In the genomic region with DNA sequence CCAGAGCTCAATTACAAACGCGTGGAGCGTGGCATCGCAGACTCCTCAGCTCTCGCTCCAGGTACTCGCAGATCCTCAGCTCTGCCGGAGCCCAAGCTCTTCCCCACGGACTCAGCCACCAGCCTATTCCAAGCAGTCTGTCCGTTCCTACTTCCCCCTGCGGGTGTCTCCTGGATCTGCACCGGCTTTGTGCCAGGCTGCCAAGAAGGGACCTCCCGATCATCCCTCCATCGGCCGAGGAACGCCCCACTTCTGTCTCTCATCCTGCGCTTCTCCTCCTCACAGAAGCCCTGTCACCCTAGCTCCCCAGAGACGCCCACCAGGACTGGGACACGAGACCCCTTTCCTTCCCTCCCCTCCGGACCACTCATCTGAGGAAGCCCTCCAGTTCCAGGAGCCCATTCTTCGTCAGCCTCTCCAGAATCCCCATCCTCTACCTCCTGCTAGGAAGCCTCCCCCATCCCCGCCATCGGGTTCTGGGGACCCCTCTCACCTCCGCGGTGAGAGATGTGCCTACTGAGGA, we compare ENCODE assay signal across 8 mouse cellular contexts. TPM values are rescaled to one million over a fixed set of nuclear protein-coding genes. Genes with fewer than 3 reads are reported as not detected.
DNase-seq lines count a peak whose midpoint lies in the region; ATAC-seq and TF ChIP-seq lines count a peak whose summit lies in the region.

No protein-coding gene starts in this region.

- intact Hi-C loops in gastrocnemius, adult 2 months (cut with DNase I): no loop called here
- intact Hi-C loops in left cerebral cortex, adult 2 months (cut with DNase I): no loop called here

- H3K9me3 ChIP-seq in hindbrain, postnatal 0 days (ENCODE audit: low read length): no peaks in the 10 kb centered on the region

- TF ChIP-seq CTCF in gastrocnemius, adult 2 months (IDR thresholded peaks at IDR 0.05): peak; percentile 63
- TF ChIP-seq CTCF in hindbrain, postnatal 0 days (IDR thresholded peaks at IDR 0.05; ENCODE audit: low read depth): peak; percentile 62
- TF ChIP-seq CTCF in left cerebral cortex, adult 2 months (IDR thresholded peaks at IDR 0.05): peak; percentile 66

- peak overlapping the region; percentile 89 for H3K9ac ChIP-seq in hindbrain, postnatal 0 days (replicated peaks; ENCODE audit: low read length)

- WGBS in hindbrain, postnatal 0 days: under 1% methylated on average over 24 of the region's 24 CpGs
- WGBS in macrophage (ENCODE audit: missing documents): 7% methylated on average over 24 of the region's 24 CpGs

- peak; percentile 63 for DNase-seq in adipocyte (ENCODE audit: low spot score)
- DNase-seq in gastrocnemius, adult 2 months: peak; percentile 77
- peak; percentile 84 for DNase-seq in hindbrain, postnatal 0 days (ENCODE audit: low spot score)
- DNase-seq in left cerebral cortex, adult 2 months (ENCODE audit: extremely low spot score in 1 of 2, low spot score in 2 of 2): peak; percentile 67 to 71
- peak; percentile 51 for DNase-seq in retina, postnatal 7 days (ENCODE audit: low read depth, low spot score)
- peak; percentile 61 for DNase-seq in urinary bladder, postnatal 25 days (ENCODE audit: low spot score)

- H3K27ac ChIP-seq in gastrocnemius, adult 2 months: peak overlapping the region; percentile 83
- H3K27ac ChIP-seq in hindbrain, postnatal 0 days: peak overlapping the region; percentile 98
- peak overlapping the region; percentile 93 for H3K27ac ChIP-seq in left cerebral cortex, adult 2 months
- peak overlapping the region; percentile 31; the same call in 1 of the 2 replicates for H3K27ac ChIP-seq in macrophage

- H3K4me3 ChIP-seq in gastrocnemius, adult 2 months: peak overlapping the region; percentile 77
- peak overlapping the region; percentile 61 for H3K4me3 ChIP-seq in hindbrain, postnatal 0 days (ENCODE audit: low read length)
- H3K4me3 ChIP-seq in left cerebral cortex, adult 2 months: peak overlapping the region; percentile 88
- peak overlapping the region; percentile 85 for H3K4me3 ChIP-seq in macrophage (ENCODE audit: inconsistent target)

- no peaks in the 10 kb centered on the region for H3K27me3 ChIP-seq in hindbrain, postnatal 0 days (ENCODE audit: insufficient read depth, low read length)

- no peaks in the 10 kb centered on the region for H3K4me1 ChIP-seq in hindbrain, postnatal 0 days (ENCODE audit: insufficient read depth, low read length)

- H3K79me2 ChIP-seq in macrophage (ENCODE audit: inconsistent target): peaks cover 9% of the 10 kb centered on the region; the same call in 1 of the 2 replicates

- peak; percentile 64 for ATAC-seq in common myeloid progenitor, adult 5-6 weeks (replicated peaks; ENCODE audit: low read depth, poor library complexity, severe bottlenecking)
- ATAC-seq in hindbrain, postnatal 0 days: peak; percentile 76

- H3K36me3 ChIP-seq in hindbrain, postnatal 0 days (ENCODE audit: insufficient read depth, low read length): peaks cover 13% of the 10 kb centered on the region; the same call in 1 of the 2 replicates
- peaks cover 8% of the 10 kb centered on the region; the same call in 1 of the 2 replicates for H3K36me3 ChIP-seq in macrophage (ENCODE audit: inconsistent target)

- H3K4me2 ChIP-seq in hindbrain, postnatal 0 days (ENCODE audit: low read depth, low read length): peak overlapping the region; percentile 79

RNA-seq across cellular contexts. Expression of a gene that starts 0.5 kb away (rescaled TPM):
- total RNA-seq in common myeloid progenitor, adult 5-6 weeks (2017): 2.7 and 4.5 TPM in 2 replicates
- total RNA-seq in gastrocnemius, adult 2 months (2021): 1 to 10 TPM; 3.3 to 4.2 TPM
- 54.2 and 59.9 TPM in 2 replicates for total RNA-seq in hindbrain, postnatal 0 days (2014; rRNA removed)
- 153 and 157 TPM in 2 replicates for polyA plus RNA-seq in hindbrain, postnatal 0 days (2015; fragmentation: Nextera tagmentation; extraction: Ambion mirVana)
- 10 to 100 TPM; 40.1 to 42.4 TPM for total RNA-seq in left cerebral cortex, adult 2 months (2021)
- 10 to 100 TPM in 7 of 26 experiments, 1 to 10 TPM in 19; 2.7 to 14.2 (median 7.3) TPM for total RNA-seq in macrophage (2018; cell fraction: chromatin; rRNA removed)
- 10 to 100 TPM; 34.8 to 65.9 (median 48.5) TPM for total RNA-seq in macrophage (2018; cell fraction: cytosol; rRNA removed)
- 10 to 100 TPM in 25 of 26 experiments, 1 to 10 TPM in 1; 9.8 to 44.6 (median 27.6) TPM for total RNA-seq in macrophage (2018; cell fraction: nucleus; rRNA removed)
- polyA plus RNA-seq in macrophage (2018): 27.9 to 70.5 TPM (median 53.3 TPM) in 3 replicates

RNA-seq across cellular contexts. Expression of a gene that starts 13.2 kb away (rescaled TPM):
- total RNA-seq in common myeloid progenitor, adult 5-6 weeks (2017): 18.2 and 22.2 TPM in 2 replicates
- total RNA-seq in gastrocnemius, adult 2 months (2021): 1 to 10 TPM; 7.6 to 8.9 TPM
- 21.8 and 27.0 TPM in 2 replicates for total RNA-seq in hindbrain, postnatal 0 days (2014; rRNA removed)
- 15.5 and 16.0 TPM in 2 replicates for polyA plus RNA-seq in hindbrain, postnatal 0 days (2015; fragmentation: Nextera tagmentation; extraction: Ambion mirVana)
- 10 to 100 TPM; 16.3 to 16.5 TPM for total RNA-seq in left cerebral cortex, adult 2 months (2021)
- total RNA-seq in macrophage (2018; cell fraction: chromatin; rRNA removed): 10 to 100 TPM in 18 of 26 experiments, 1 to 10 TPM in 8; 3.6 to 17.7 (median 10.9) TPM
- 10 to 100 TPM; 14.2 to 21.3 (median 18.2) TPM for total RNA-seq in macrophage (2018; cell fraction: cytosol; rRNA removed)
- 10 to 100 TPM in 22 of 26 experiments, 1 to 10 TPM in 4; 7.1 to 23.5 (median 16.2) TPM for total RNA-seq in macrophage (2018; cell fraction: nucleus; rRNA removed)
- 14.8 to 16.3 TPM (median 15.4 TPM) in 3 replicates for polyA plus RNA-seq in macrophage (2018)

RNA-seq across cellular contexts. Expression of a gene that starts 35.1 kb away (rescaled TPM):
- 16.3 and 17.2 TPM in 2 replicates for total RNA-seq in common myeloid progenitor, adult 5-6 weeks (2017)
- total RNA-seq in gastrocnemius, adult 2 months (2021): under 1 TPM; 0.10 to 0.22 TPM
- 1.6 and 1.8 TPM in 2 replicates for total RNA-seq in hindbrain, postnatal 0 days (2014; rRNA removed)
- 1.5 and 1.8 TPM in 2 replicates for polyA plus RNA-seq in hindbrain, postnatal 0 days (2015; fragmentation: Nextera tagmentation; extraction: Ambion mirVana)
- total RNA-seq in left cerebral cortex, adult 2 months (2021): under 1 TPM; 0.18 to 0.37 TPM
- 1 to 10 TPM in 8 of 26 experiments, under 1 TPM in 15, not detected in 3; 0.15 to 3.9 (median 0.74) TPM for total RNA-seq in macrophage (2018; cell fraction: chromatin; rRNA removed)
- 1 to 10 TPM in 19 of 26 experiments, under 1 TPM in 7; 0.65 to 3.6 (median 1.5) TPM for total RNA-seq in macrophage (2018; cell fraction: cytosol; rRNA removed)
- 1 to 10 TPM in 8 of 26 experiments, under 1 TPM in 18; 0.29 to 4.9 (median 0.69) TPM for total RNA-seq in macrophage (2018; cell fraction: nucleus; rRNA removed)
- 0.32 to 6.0 TPM (median 3.3 TPM) in 3 replicates for polyA plus RNA-seq in macrophage (2018)

RNA-seq across cellular contexts. Expression of a gene that starts 35.6 kb away (rescaled TPM):
- 38.3 and 41.8 TPM in 2 replicates for total RNA-seq in common myeloid progenitor, adult 5-6 weeks (2017)
- total RNA-seq in gastrocnemius, adult 2 months (2021): 1 to 10 TPM; 2.6 to 5.5 TPM
- total RNA-seq in hindbrain, postnatal 0 days (2014; rRNA removed): 22.8 and 27.0 TPM in 2 replicates
- 24.5 and 26.7 TPM in 2 replicates for polyA plus RNA-seq in hindbrain, postnatal 0 days (2015; fragmentation: Nextera tagmentation; extraction: Ambion mirVana)
- 10 to 100 TPM in 1 of 2 experiments, 1 to 10 TPM in 1; 9.8 to 14.1 TPM for total RNA-seq in left cerebral cortex, adult 2 months (2021)
- total RNA-seq in macrophage (2018; cell fraction: chromatin; rRNA removed): 10 to 100 TPM in 1 of 26 experiments, 1 to 10 TPM in 17, under 1 TPM in 6, not detected in 2; 0.37 to 16.2 (median 3.0) TPM
- 1 to 10 TPM in 25 of 26 experiments, under 1 TPM in 1; 0.91 to 5.1 (median 3.6) TPM for total RNA-seq in macrophage (2018; cell fraction: cytosol; rRNA removed)
- 10 to 100 TPM in 1 of 26 experiments, 1 to 10 TPM in 21, under 1 TPM in 4; 0.58 to 12.4 (median 2.1) TPM for total RNA-seq in macrophage (2018; cell fraction: nucleus; rRNA removed)
- polyA plus RNA-seq in macrophage (2018): 2.1 to 6.6 TPM (median 6.6 TPM) in 3 replicates

RNA-seq across cellular contexts. Expression of a gene that starts 53.5 kb away (rescaled TPM):
- total RNA-seq in common myeloid progenitor, adult 5-6 weeks (2017): 72.3 and 75.1 TPM in 2 replicates
- total RNA-seq in gastrocnemius, adult 2 months (2021): 1 to 10 TPM; 3.3 to 3.6 TPM
- 107 and 108 TPM in 2 replicates for total RNA-seq in hindbrain, postnatal 0 days (2014; rRNA removed)
- 72.2 and 75.3 TPM in 2 replicates for polyA plus RNA-seq in hindbrain, postnatal 0 days (2015; fragmentation: Nextera tagmentation; extraction: Ambion mirVana)
- total RNA-seq in left cerebral cortex, adult 2 months (2021): 100 to 1,000 TPM; 231 TPM
- 10 to 100 TPM in 19 of 26 experiments, 1 to 10 TPM in 7; 4.7 to 40.5 (median 23.8) TPM for total RNA-seq in macrophage (2018; cell fraction: chromatin; rRNA removed)
- 10 to 100 TPM in 21 of 26 experiments, 1 to 10 TPM in 5; 7.3 to 17.2 (median 12.3) TPM for total RNA-seq in macrophage (2018; cell fraction: cytosol; rRNA removed)
- 10 to 100 TPM in 16 of 26 experiments, 1 to 10 TPM in 10; 3.8 to 35.5 (median 15.8) TPM for total RNA-seq in macrophage (2018; cell fraction: nucleus; rRNA removed)
- polyA plus RNA-seq in macrophage (2018): 10.6 to 15.1 TPM (median 15.0 TPM) in 3 replicates

Comparison
In these comparisons a context has a peak if more than half of its experiments do, and no peak if none do; other contexts are left out.
1. Peak in every context shown above with its lines: DNase-seq, ATAC-seq, H3K4me3 ChIP-seq and H3K27ac ChIP-seq.
2. H3K27ac ChIP-seq: peak in every context shown above with its lines; median percentile 98 in hindbrain, postnatal 0 days; 93 in left cerebral cortex, adult 2 months; 83 in gastrocnemius, adult 2 months; 31 in macrophage.